Mouse (Mus musculus): ENCODE measurements around the gene Dctpp1.
A peak's percentile ranks its signal among the peaks of the same experiment; 100 is the strongest.

Gene Dctpp1

DNA sequence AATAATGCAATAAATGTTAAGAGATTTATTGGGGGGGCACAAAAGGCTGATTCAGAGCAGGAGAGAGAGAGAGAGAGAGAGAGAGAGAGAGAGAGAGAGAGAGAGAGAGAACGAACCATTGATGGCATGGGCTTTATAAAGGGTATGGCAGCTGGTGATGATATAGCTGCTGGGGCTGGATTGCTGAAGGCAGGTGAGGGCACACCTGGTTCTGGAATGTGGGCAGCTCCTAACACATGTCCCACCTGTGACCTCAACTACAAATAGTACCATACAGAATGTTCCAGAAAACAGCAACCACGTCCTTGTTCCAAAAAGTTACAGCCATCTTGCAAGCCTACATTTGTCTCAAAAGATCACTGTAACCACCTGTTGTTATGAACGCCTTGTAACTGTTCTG, 29.1 kb downstream of the Dctpp1 start:
- no peak for DNase-seq (ENCODE audit: low spot score)

DNA sequence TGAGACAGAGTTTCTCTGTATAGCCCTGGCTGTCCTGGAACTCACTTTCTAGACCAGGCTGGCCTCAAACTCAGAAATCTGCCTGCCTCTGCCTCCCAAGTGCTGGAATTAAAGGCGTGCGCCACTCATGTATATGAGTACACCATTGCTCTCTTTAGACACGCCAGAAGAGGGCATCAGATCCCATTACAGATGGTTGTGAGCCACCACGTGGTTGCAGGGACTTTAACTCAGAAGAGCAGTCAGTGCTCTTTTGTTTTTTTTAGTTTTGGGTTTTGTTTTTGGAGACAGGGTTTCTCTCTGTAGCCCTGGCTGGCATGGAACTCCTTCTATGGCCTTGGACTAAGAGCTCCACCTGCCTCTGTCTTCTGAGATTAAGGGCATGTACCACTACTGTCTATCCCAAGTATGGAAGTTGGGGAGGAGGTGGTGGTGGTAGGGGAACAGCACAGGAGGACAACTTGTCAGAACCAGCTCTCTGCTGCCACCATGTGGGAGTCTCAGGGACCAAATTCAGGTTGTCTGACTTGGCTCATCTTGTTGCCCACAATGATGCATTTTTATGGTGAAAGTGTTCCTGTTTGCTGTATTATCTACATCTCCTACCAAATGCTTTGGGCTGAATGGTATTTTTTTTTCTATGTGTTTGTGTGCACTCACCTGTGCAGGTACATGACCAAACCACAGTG, 31.8 kb downstream of the Dctpp1 start:
- DNase-seq (ENCODE audit: low spot score), result peak; percentile 86

DNA sequence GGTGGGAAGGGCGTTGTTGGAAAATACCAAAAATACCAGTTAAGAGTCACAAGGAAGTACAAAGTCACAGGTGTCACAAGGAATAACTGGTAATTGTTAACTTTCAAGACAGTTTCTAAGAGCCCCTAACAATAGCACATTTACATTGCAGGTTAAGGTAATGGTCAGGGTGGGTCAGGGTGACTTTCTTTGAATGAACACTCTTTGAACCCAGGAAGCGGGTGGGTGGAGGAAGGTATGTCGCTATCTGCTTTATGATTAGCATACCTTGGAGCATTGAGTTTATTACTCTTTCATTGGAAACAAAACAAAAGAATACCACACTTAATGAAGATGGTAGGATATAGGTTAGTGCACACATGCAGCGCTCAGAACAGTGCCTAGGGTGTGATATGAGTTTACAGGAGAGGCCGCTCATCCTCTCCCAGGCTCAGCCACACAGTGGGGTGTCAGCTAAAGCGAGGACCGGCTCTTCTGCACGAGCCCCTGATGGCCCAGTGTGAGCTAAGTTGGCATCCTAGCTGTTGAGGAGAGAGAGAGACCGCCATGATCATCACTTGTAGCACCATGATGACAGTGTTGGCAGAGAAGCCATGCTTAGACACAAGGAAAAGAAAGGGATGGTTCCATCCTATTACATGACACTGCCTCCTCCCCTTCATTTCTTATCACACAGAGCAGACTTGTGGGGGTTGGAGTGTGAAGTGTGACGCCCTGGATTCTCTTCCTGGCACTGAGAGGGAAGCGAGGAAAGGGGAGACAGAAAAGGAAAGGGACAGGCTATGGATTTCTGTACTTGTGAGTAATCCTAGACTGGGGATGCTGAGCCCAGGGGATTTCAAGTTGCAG, 35.1 kb downstream of the Dctpp1 start:
- DNase-seq (ENCODE audit: low spot score), result no peak

DNA sequence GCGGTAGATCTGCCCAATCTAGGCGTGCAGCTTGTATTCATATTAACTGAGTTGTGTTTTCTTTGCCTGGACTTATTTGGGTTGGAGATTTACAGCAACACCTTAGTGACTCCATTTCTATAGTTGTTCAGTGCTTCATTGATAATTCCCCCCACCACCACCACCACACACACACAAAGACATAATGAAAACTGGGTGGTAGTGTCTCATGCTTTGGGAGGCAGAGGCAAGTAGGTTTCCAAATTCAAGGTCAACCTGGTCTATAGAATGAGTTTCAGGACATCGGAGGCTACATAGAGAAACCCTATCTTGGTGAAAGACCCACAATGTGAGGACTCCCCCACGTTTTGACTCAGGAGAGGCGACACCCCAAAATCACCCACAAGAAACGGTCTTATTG, 35.9 kb downstream of the Dctpp1 start:
- no peak for DNase-seq (ENCODE audit: low spot score)

DNA sequence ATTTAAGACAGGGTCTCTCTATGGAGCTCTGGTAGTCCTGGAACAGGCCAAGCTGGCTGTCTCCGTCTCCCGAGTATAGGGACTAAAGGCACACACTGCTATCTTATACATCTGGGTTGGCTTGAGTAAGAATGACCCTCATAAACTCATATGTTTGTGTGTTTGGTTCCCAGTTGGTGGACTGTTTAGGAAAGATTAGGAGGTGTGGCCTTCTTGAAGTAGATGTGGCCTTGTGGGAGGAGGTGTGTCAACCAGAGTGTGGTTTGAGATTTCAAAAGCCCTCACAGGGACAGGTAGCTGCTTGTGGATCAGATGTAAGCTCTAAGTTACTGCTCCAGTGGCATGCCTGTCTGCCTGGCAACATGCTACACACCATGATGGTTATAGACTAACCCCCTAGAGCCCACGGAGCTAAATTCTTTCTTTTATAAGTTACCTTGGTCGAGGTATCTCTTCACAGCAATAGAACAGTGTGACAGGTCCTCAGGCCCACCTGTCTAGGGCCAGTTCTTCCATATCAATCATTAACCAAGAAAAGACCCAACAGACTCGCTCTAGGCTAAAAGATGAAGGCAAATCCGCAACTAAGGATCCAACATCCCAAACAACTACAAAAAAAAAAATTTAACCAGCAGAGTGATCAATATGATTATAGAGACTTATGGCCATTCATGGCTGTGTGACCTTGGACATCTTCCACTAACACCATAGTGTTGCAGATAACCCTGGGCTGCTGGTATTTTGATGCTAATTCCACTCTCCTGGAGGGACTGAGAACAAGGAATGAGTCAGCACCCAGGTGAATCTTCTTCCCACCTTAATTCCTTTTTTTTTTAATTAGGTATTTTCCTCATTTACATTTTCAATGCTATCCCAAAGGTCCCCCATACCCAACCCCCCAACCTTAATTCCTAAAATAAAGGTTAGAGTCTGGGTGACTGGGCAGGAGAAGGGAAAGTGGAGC, 36.7 kb downstream of the Dctpp1 start:
- DNase-seq (ENCODE audit: low spot score), result no peak

DNA sequence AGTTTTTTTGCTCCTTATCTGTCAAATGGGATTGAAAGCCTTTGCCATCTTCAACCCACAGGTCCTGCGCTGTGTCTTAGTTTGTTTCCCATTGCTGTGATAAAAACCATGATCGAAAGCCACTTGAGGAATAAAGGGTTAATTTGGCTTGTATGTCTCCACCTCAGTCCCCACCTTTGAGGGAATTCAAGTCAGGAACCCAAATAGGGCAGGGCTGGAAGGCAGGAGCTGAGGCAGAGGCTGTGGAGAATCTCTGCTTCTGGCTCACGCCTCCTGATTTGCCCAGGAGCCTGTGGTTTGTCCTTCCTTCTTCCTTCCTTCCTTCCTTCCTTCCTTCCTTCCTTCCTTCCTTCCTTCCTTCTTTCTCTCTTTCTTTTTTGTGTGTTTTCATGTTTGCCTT, 37.4 kb downstream of the Dctpp1 start:
- DNase-seq (ENCODE audit: low spot score), result no peak

DNA sequence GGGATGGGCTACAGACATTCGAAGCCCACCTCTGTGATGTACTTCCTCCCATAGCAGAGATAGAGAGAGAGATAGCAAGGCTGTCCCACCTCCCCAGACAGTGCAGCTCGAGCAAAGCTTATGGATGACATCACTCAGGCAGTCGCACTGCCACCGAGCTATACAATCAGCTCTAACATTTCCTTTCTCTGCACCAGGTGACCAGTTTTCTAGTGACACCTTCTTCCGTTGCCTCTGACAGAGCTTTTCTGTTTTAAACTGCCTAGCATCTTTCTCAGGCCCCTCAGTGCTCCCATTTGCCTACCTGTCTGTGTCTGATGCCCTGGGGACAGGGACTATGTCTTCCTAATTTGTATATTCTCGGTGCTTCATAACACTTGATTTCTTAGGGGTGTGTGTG, 40.1 kb downstream of the Dctpp1 start:
- DNase-seq (ENCODE audit: low spot score), result no peak

DNA sequence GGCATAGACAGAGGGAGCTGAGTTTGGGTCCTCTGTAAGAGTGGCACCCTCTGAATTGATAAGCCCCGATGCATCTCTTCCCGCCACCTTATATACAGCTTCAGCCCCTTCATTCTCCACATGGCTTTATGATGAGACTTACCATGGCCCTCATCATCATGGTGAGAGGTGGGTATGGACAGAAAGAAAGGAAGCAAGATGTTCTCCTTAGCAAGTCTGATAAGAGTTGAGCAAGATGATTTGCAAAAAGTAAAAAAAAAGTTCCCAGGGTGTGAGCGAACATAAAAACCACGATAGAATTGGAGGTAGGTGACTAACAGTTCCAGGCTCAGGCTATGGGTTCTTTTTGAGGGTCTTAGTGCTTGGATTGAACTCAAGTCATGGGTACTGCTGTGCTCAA, 41.8 kb downstream of the Dctpp1 start:
- no peak for DNase-seq (ENCODE audit: low spot score)

DNA sequence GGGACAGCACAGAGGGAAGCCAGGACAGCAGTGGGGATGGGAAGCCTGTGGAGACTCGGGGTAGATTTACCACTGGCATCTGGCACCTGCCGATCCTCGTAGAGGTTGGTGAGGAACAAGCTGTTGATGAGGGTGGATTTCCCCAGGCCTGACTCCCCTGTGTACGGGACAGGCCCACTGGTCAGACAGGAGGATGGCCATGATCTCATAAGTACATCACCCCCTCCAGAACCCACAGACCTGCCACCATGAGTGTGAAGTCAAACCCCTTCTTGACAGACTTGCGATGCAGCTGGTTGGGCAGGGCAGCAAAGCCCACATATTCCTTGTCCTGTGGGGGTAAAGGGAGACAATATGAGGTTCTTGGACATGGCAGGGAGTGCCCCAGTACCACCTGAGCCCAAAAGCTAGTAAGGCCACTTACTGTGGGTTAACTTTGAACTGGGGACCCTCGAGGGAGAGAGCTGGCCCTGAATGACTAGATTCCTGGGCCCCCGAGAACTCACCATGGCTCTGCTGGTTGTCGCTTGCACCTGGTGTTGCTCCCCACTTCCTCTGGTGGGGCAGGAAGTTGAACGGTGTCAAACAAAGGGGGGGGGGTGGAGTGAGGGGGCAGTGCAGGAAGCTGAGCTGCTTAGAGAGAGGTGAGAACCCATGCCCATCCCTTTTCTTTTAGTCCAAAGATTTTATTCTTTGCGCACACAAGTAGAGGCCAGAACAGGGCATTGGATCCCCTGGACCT, 42.4 kb downstream of the Dctpp1 start:
- no peak for DNase-seq (ENCODE audit: low spot score)

DNA sequence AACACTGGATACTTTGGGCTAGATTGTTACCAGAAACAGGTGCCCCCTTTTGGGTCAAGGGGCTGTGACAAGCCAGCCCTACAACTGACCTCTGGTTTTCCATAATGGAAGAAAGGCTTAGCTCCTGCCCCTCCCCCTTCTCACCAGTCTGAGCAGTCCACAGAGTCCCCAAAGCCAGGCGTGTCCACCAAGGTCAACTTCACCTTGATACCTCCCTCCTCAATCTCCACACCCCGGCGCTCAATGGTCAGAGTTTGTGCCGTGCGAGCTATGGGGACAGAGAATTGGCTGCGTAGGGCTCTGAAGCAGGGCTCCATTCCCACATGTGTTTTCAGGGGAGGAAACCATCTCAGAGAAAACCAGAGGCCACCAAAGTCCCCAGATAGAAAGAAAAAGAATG, 43.0 kb downstream of the Dctpp1 start:
- no peak for DNase-seq (ENCODE audit: low spot score)

DNA sequence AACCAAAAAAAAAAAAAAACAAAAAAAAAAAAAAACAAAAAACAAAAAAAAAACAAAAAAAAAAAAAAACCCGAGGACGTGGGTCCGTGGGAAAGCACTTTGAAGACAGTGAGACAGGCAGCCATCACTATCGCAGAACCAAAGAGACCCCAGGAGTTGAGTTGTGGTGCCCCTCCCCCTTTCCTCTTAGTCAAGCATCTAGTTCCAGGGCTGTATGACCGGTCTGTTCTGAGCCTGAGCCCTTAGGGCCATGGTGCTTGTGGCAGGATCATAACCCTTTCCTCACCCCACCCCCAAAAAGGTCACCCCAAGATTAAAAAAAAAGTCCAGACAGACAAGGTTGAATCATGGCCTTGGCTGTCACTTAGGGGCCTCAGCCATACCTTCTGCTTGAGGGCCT, 44.2 kb downstream of the Dctpp1 start:
- no peak for DNase-seq (ENCODE audit: low spot score)

DNA sequence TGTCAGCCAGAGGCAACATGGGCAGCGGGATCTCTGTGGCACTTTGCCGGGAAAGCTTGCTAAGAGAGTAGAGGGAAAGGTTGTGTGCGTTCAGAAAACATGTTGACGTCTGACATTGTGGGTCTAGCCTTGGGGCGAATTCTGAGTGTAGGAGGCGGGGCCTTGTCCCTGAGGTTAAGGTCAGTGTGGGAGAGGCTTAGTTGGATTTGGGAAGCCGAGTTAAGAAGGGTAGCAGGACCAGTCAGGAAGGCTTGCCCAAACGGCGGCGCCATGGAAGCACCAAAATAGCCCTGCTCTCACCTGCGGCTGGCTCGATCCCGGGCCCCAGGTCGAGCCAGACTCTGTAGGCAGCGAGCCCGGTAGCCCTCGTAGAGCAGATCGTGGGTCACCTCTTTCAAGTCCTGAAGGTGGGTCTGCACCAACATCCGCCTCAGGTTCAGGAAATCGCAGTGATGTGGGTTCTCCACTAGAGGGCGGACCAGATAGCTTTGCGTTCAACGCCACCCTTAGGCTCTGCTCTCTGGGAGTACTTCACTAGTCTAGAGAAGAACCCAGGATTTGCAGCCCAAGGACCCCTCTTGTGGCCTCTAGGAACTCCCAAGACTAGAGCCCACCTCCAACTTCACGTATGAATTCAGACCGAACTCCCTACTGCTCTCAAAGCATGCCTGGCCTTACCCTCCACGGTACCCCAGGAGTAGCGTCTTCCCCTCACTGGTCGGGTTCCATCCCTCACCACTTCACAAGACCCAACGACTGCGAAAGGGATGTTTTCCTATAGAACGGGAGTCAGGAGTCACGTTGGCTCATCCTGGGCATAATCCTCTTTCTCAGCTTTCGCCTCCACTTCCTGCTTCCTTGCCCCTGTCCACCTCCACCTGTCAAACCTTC, 45.3 kb downstream of the Dctpp1 start:
- DNase-seq (ENCODE audit: low spot score), result peak; percentile 82

DNA sequence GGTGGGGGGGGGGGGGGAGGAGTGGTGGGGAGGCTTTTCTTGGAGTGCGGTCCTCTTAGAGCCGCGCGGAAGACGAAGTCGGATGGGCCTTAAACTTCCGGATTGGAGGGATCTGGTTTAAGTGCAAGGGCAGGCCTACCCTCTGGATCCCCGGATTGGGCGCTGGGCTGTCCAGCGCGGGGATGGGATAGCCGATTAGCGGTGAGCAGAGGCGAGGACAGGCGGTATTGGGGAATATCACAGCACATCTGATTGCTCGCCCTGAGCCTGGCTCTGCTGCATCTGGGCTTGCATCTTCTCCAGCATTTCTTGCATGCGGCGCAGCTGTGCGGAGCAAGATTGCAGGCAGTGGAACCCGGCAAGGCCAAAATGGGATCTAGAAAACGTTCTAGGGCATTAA, 46.0 kb downstream of the Dctpp1 start:
- DNase-seq (ENCODE audit: low spot score), result peak; percentile 73

DNA sequence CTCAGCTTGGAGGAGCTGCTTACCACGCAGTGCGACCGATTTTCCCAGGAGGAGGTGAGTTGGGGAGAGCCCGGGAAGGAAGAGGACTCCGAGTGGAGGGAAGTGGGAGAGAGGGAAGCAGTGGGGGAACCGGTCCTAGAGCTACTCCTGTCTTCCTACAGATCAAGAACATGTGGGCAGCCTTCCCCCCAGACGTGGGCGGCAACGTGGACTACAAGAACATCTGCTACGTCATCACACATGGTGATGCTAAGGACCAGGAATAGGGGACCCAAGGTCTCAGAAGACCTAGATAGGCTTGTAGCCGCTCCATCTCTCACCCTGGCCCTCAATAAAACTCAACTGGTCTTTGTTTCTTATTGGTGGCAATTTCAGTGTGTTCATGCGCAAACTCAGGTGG, 46.6 kb downstream of the Dctpp1 start:
- DNase-seq (ENCODE audit: low spot score), result peak; percentile 51

DNA sequence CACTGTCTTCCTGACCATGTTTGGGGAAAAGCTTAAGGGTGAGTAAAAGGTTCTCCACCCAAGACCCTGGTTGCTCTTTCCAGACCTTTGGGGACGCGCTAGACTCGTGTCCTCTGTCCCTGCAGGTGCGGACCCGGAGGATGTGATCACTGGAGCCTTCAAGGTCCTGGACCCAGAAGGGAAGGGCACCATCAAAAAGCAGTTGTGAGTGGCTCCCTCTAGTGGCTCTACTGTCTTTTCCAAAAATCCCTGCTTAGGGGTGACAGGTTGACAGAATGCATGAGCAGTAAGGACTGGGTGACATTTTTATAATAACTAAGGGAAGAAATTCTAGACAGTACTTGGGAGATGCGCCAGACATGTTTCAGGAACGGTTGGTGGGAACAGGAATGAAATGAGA, 47.0 kb downstream of the Dctpp1 start:
- peak; percentile 71 for DNase-seq (ENCODE audit: low spot score)

DNA sequence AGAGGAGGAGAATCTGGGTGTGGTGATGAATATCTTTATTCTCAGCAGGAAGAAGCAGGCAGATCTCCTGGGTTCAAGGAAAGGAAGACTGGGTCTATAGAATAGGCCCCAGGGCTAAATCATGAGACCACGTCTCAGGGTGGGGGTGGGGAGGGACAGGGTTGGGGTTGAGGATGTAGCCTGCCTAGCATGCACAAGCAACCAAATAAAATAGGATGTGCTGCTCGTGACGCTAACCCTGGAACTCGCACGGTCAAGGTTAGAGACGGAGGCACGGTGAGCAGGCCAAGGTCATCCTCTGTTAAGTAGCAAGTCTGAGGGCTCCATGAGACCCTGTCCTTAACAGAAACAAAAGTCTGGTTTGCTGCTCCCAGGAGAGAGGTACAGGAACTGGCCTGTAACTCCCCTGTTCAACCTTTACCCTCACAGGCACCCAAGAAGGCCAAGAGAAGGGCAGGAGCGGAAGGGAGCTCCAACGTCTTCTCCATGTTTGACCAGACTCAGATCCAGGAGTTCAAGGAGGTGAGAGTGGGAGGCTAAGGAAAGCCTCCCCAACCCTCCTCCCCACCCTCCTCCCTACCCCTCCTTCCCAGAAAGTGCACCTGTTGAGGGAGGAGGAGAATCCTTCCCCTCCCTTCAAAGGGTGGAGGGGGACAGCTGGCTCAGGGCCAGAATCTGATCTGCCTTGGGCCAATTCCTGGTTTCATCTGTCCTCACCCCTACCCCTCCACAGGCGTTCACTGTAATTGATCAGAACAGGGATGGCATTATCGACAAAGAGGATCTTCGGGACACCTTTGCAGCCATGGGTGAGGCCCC, 47.9 kb downstream of the Dctpp1 start:
- no peak for DNase-seq (ENCODE audit: low spot score)

DNA sequence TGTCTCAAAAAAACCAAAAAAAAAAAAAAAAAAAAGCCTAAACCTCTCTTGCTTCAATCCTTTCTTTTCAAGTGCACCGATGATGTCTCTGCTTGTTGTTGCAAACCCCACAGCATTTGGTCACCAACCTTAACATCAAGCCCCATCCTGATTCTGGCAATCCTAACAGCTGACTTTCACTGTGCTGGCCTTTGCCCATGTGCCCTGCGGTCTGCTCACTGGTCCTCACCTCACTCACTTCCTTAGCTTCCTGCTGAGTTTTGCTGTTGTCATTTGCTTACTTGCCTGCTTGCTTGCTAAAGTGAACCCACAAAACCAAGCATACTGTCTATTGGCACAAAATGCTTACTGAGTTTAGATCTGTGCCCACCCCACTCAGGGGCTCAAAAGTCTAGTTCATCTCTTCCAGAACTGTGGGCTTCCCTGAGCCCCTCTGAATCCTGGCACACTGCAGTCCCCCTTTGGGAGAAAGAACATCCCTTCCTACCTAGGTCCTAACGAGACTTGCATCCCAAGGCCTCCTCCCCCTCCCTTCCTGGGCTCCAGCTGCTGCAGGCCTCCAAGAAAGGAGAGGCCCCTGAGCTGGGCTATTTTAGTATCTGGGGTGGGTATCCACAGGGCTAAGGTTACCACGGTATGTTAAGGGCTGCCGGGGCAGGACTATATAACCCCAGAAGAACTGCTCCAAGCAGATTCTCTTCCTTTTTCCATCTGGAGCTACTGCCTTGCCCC, 49.3 kb downstream of the Dctpp1 start:
- no peak for DNase-seq (ENCODE audit: low spot score)

DNA sequence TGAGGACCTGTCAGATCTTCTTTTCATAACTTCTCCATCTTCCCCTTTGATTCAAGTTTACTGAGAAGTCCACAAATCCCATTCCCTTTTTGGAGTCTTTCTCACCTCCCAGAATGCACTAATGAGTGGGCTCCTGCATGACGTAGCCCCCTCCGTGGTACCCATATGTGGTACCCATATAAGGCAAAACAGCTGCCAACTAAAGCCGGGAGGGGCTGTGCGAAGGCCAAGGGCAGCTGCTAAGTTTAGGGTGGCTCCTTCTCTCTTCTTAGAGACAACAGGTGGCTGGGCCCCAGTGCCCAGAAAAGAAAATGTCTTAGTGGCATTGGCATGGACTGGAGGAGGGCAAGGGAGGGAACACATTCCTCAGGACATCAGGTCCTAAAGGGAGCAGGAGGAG, 50.2 kb downstream of the Dctpp1 start:
- DNase-seq (ENCODE audit: low spot score), result no peak

DNA sequence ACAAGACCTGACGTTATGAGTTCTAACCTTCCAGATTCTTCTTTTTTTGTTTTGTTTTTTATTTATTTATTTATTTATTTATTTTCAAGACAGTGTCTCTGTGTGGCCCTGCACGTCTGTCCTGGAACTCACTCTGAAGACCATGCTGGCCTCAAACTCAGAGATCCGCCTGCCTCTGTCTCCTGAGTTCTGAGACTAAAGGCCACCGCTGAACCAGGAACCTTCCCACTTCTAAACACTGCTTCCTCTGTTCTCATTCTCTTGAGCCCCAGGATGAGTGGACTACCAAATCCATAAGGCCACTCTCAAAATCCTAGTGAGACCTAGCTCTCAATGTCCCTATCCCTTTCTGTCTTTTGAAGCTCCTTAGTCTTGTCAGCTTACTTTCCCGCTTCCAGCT, 50.7 kb downstream of the Dctpp1 start:
- DNase-seq (ENCODE audit: low spot score), result no peak
